Mouse (Mus musculus) embryonic facial prominence, embryonic 14.5 days (tissue): ENCODE data around the gene Tatdn3. TPM values are rescaled to one million over a fixed set of nuclear protein-coding genes. Genes with fewer than 3 reads are reported as not detected.

Source experiments
- ATAC-seq: fragments of 200-750 bp; cut with Nextera tagmentation; 2 replicates; pipeline ENCODE4 v1.8.0; 2017; ENCODE audit warnings: low read depth, moderate number of reproducible peaks, moderate TSS enrichment
- DNase-seq: peaks from one replicate; pipeline ENCODE4 v3.0.0-alpha.2; 2015; ENCODE audit warnings: low spot score
- H3K27ac ChIP-seq: fragments of 300-500 bp; sonication (generic); replicated peaks from 2 replicates; pipeline ENCODE4 v1.5.1; 2014; ENCODE audit warnings: low read depth, mild to moderate bottlenecking, low read length, moderate library complexity
- H3K27me3 ChIP-seq: fragments of 300-500 bp; sonication (generic); replicated peaks from 2 replicates; pipeline ENCODE4 v1.6.1; 2014; ENCODE audit warnings: low read length; ENCODE audit not compliant: control insufficient read depth, insufficient read depth
- H3K36me3 ChIP-seq: fragments of 300-500 bp; sonication (generic); 2 replicates; pipeline ENCODE4 v1.6.1; 2014; ENCODE audit warnings: low read length, mixed read lengths; ENCODE audit not compliant: control insufficient read depth, insufficient read depth
- H3K4me1 ChIP-seq: fragments of 300-500 bp; sonication (generic); 2 replicates; pipeline ENCODE4 v1.6.1; 2014; ENCODE audit warnings: antibody characterized with exemption, low read length; ENCODE audit not compliant: control insufficient read depth, insufficient read depth
- H3K4me2 ChIP-seq: fragments of 300-500 bp; sonication (generic); 2 replicates; pipeline ENCODE4 v1.6.1; 2014; ENCODE audit warnings: low read depth, mild to moderate bottlenecking, low read length, moderate library complexity, mixed read lengths
- H3K4me3 ChIP-seq: fragments of 300-500 bp; sonication (generic); 2 replicates; pipeline ENCODE4 v1.5.1; 2014; ENCODE audit warnings: low read depth, mild to moderate bottlenecking, low read length
- H3K9ac ChIP-seq: fragments of 300-500 bp; sonication (generic); 2 replicates; pipeline ENCODE4 v1.6.1; 2014; ENCODE audit warnings: low read depth, mild to moderate bottlenecking, low read length, moderate library complexity, mixed read lengths
- H3K9me3 ChIP-seq: fragments of 300-500 bp; sonication (generic); 2 replicates; pipeline ENCODE4 v1.6.1; 2016; ENCODE audit warnings: low read length; ENCODE audit not compliant: control insufficient read depth
- WGBS: fragments of 180-500 bp; shearing (Covaris S2); extraction: QIAGEN DNeasy Blood & Tissue Kit; methylation state at CpG from one replicate; pipeline ENCODE4 v1.1.7; 2014; 5-methylcytosine and 5-hydroxymethylcytosine counted together
- polyA plus RNA-seq: library from polyadenylated mRNA; unstranded; fragments of >200 nt; fragmentation: Nextera tagmentation; extraction: Ambion mirVana; gene quantifications from 2 replicates; pipeline ENCODE4 v1.2.1, GENCODE M21; 2014

The Tatdn3 gene
- polyA plus RNA-seq, 1 experiment from 2014 or later = 12.9 TPM

DNA sequence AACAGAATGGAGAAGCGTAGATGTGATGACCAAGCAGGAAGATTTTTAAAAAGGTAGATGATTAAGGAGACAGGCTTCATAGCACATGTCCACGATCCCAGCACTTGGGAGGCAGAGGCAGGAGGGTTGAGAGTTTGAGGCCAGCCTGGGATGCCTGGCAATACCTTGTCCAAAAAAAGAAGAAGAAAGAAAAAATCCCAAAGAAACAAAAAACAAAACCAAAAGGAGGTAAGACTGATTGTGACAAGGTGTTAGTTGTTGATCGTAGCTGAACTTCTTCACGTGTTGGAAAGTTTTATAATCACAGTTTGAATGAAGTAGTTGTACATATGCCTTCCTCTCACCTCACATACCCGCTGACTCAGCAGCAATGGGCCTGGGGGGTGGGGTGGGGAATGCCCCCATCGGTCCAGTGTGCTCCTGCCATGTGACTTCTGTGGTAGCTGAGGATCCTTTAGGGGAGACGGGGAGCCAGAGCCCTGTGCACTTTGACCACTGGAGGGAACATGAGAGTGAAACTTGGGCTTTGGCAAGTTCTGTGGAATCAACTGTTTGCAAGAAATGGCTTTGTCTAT, 23.7 kb upstream of the Tatdn3 start:
- H3K4me3 ChIP-seq = no peak overlapping the region
- H3K4me1 ChIP-seq = no peaks in the 10 kb centered on the region
- no peaks in the 10 kb centered on the region for H3K9me3 ChIP-seq
- no peak overlapping the region for H3K27ac ChIP-seq
- H3K4me2 ChIP-seq = no peak overlapping the region
- no peak for DNase-seq
- H3K36me3 ChIP-seq = peaks cover 20% of the 10 kb centered on the region
- ATAC-seq = no peak
- H3K27me3 ChIP-seq = no peaks in the 10 kb centered on the region
- WGBS = 85% methylated on average over 7 of the region's 7 CpGs
- H3K9ac ChIP-seq = no peak overlapping the region

DNA sequence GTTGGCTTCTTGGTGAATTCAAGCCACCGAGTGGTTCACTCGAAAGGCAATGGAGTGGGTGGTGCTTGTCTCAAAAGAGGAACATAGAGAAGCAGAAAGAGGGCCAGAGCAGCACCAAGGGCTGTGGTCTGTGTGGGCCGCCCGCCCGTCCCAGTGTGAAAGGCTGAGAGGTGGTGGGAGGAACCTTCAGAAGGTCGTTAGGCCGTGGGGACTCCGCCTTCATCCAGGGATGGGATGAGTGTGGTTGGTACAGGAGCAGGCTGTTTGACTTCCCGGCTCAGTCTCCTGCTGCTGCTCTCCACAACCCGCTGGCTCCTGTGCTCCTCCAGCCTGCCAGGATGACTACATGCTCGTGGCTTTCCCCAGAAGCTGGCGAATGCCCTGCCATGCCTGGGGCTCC, 22.9 kb upstream of the Tatdn3 start:
- no peak for ATAC-seq
- 83% methylated on average over 12 of the region's 12 CpGs for WGBS

DNA sequence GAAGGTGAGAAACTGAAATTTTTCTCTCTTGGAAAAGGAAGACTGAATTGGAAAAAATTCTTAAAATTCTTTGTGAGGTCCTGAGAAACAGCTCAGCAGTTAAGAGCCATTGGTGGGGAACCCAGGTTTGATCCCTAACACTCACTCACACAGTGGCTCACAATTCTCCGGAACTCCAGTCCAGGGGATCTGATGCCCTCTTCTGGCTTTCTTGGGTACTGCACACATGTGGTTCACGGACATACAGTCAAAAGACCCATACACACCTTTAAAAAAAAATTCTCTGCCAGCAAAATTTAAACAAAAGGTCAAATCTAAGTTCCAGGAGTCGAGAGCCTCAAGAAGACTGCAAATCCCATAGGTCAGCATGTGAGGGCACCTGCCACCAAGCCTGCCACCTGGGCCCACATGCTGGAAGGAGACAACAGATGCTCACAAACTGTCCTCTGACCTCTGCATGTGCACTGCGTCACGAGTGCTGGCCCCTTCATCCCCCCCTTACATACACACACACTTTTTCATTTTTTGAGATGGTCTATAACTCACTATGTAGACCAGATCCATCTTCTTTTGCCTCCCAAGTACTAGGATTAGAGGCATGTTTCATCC, 22.3 kb upstream of the Tatdn3 start:
- peaks cover 32% of the 10 kb centered on the region for H3K36me3 ChIP-seq
- no peak overlapping the region for H3K4me2 ChIP-seq
- H3K4me1 ChIP-seq = no peaks in the 10 kb centered on the region
- no peak overlapping the region for H3K9ac ChIP-seq
- no peaks in the 10 kb centered on the region for H3K27me3 ChIP-seq
- 74% methylated on average over 5 of the region's 5 CpGs for WGBS
- H3K4me3 ChIP-seq = no peak overlapping the region
- H3K9me3 ChIP-seq = no peaks in the 10 kb centered on the region
- DNase-seq = no peak
- 0 out of 2 replicates have a peak, but pooled peaks have one; percentile 41 for ATAC-seq
- no peak overlapping the region for H3K27ac ChIP-seq

More for the DNA sequence above, 22.9 kb upstream of the Tatdn3 start:
- peaks cover 27% of the 10 kb centered on the region for H3K36me3 ChIP-seq
- no peak for DNase-seq
- no peaks in the 10 kb centered on the region for H3K27me3 ChIP-seq
- no peaks in the 10 kb centered on the region for H3K9me3 ChIP-seq
- H3K4me1 ChIP-seq = no peaks in the 10 kb centered on the region
- H3K4me2 ChIP-seq = no peak overlapping the region
- H3K27ac ChIP-seq = no peak overlapping the region
- no peak overlapping the region for H3K9ac ChIP-seq
- H3K4me3 ChIP-seq = no peak overlapping the region

DNA sequence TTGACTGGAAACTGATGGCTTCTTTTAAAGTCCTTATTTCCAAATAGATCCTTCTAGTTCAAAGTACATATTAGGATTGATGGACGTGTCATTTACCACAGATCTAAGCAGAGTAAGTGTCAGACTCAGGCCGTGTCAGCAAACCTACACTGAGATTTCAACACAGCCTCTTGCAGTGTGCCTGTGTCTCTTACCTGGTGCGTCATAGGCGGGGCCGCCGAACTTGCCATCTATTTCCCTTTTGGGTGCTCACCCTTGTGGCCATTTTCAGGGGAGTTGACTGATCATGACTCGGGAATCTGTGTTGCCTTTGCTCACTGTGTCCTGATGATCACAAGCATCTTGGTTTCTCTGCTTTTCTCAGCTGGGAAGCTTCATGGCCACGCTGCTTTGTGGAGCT, 20.5 kb upstream of the Tatdn3 start:
- WGBS = 94% methylated on average over 8 of the region's 8 CpGs

DNA sequence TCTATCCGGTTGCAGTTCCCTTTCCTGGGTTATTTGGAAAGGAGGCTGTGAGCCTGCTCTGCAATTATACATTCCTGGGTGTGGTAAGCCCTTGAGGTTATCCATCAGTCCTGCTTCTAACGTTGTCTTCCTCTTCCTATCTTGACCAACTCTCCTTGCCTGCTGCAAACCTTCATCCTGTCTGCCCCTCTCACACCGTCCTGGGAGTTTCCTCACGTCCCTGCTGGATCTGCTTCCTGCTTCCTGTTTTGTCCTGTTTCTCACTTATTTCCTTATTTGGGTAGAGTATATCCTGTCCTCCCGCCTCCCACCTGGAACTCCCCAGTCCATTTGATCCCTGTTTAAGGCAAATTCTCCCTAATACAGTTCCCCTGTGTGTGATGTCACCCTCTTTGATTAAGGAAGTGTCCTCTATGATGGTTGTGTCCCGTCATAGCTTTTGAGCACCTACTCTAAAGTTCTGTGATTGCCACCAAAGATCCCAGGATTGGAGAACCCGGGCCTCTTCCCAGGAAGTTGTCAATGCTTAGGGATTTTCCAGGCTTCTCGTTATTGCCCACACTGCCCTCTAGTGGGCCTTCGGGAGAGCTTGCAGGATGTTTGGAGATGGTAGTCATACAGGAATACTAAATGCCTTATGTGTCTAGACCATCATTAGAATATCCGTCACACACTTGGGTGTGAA, 12.6 kb upstream of the Tatdn3 start:
- H3K9ac ChIP-seq = no peak overlapping the region
- H3K36me3 ChIP-seq = peaks cover 67% of the 10 kb centered on the region
- no peaks in the 10 kb centered on the region for H3K27me3 ChIP-seq
- DNase-seq = peak; percentile 76
- no peak overlapping the region for H3K27ac ChIP-seq
- peak; percentile 18; the same call in 1 of the 2 replicates for ATAC-seq
- H3K4me2 ChIP-seq = no peak overlapping the region
- H3K4me1 ChIP-seq = no peaks in the 10 kb centered on the region
- H3K9me3 ChIP-seq = no peaks in the 10 kb centered on the region
- H3K4me3 ChIP-seq = no peak overlapping the region
- WGBS = 57% methylated on average over 10 of the region's 10 CpGs

More for the DNA sequence above, 20.5 kb upstream of the Tatdn3 start:
- no peaks in the 10 kb centered on the region for H3K4me1 ChIP-seq
- no peaks in the 10 kb centered on the region for H3K27me3 ChIP-seq
- H3K9ac ChIP-seq = no peak overlapping the region
- H3K4me3 ChIP-seq = no peak overlapping the region
- peaks cover 47% of the 10 kb centered on the region for H3K36me3 ChIP-seq
- ATAC-seq (no peak), DNase-seq (no peak)
- no peaks in the 10 kb centered on the region for H3K9me3 ChIP-seq
- no peak overlapping the region for H3K27ac ChIP-seq
- no peak overlapping the region for H3K4me2 ChIP-seq

DNA sequence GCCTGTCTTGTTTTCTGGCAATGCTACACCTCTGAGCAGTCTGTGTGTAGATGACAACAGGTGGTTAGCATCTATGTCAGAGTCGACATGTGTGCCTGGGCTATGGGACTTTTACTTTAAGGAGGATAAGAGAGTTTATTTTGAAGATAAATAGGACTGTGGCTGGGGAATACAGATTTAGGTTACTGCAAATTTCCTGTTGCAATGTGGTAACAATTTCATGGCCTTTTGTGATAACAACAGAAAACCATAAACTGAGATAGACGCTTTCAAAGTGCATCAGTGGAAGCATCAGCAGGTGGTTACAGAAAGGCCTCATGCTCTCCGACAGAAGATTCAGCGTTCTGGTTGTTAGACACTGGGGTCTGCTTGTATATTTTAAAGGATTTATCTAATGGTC, 10.8 kb upstream of the Tatdn3 start:
- Histone ChIP-seq H3K9ac (no peak overlapping the region), H3K4me3 (no peak overlapping the region), H3K36me3 (peaks cover 65% of the 10 kb centered on the region), H3K27ac (no peak overlapping the region), H3K4me1 (no peaks in the 10 kb centered on the region), H3K4me2 (no peak overlapping the region), H3K27me3 (no peaks in the 10 kb centered on the region), H3K9me3 (no peaks in the 10 kb centered on the region)
- WGBS = 88% methylated on average over 4 of the region's 4 CpGs
- DNase-seq (no peak), ATAC-seq (no peak)

DNA sequence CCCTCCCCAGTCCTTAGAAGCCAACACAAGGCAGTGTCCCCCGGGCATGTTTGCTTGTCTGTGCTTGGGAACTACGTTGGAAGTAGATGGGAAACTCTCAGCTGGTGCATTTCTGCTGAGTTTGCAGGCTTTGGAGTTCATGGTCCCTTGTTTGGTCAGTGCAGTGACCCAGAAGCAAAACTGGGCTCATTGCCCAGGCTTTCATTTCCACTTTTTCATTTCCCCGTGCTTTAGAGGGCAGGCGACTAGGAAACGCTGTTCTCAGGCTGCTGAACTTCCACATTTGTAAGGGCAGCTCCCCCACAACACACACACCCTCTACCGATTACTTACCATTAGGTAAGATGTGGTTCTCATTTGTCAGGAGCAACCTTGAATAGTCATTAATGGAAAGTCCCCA, 10.3 kb upstream of the Tatdn3 start:
- DNase-seq (peak; percentile 27), ATAC-seq (no peak)
- Histone ChIP-seq H3K9me3 (no peaks in the 10 kb centered on the region), H3K4me3 (no peak overlapping the region), H3K27me3 (no peaks in the 10 kb centered on the region), H3K27ac (no peak overlapping the region), H3K4me2 (no peak overlapping the region), H3K9ac (no peak overlapping the region), H3K36me3 (peaks cover 65% of the 10 kb centered on the region), H3K4me1 (no peaks in the 10 kb centered on the region)
- WGBS = 81% methylated on average over 6 of the region's 6 CpGs

DNA sequence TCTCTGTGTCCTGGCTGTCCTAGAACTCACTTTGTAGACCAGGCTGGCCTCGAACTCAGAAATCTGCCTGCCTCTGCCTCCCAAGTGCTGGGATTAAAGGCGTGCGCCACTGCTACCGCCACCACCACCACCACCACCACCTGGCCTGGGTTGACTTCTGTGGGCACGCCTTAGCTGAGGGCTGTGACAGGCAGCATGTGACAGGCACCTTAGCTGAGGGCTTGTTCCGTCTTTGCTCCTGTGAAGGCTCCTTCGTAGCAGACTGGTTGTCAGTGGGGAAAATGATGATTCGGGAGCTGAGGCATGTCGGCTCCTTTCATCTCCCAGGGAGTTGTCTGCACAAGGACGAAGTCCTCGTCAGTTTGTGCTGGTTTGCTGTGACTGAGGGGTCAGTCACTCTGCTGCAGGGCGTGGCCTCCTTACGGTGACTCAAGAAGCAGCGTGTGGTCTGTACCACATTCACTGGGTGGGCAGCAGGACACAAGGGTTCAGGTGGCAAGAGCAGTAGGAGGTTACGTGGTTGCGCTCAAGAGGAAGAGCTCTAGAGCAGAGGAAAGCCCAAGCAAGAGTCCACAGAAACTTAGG, 9.7 kb upstream of the Tatdn3 start:
- H3K9me3 ChIP-seq = no peaks in the 10 kb centered on the region
- ATAC-seq = no peak
- no peak overlapping the region for H3K9ac ChIP-seq
- H3K4me1 ChIP-seq = no peaks in the 10 kb centered on the region
- DNase-seq = no peak
- H3K36me3 ChIP-seq = peaks cover 65% of the 10 kb centered on the region
- H3K27ac ChIP-seq = no peak overlapping the region
- no peak overlapping the region for H3K4me3 ChIP-seq
- H3K4me2 ChIP-seq = no peak overlapping the region
- WGBS = 91% methylated on average over 16 of the region's 16 CpGs
- no peaks in the 10 kb centered on the region for H3K27me3 ChIP-seq
